Comparison of ENCODE assay signal across 17 mouse cellular contexts in genomic region chr2:93448774-93449173, GRCm38 (mm10). TPM values are rescaled to one million over a fixed set of nuclear protein-coding genes. Genes with fewer than 3 reads are reported as not detected.
DNase-seq lines count a peak whose midpoint lies in the region; ATAC-seq and TF ChIP-seq lines count a peak whose summit lies in the region.
"Had no signal": no experiment of that assay in that cellular context is flagged by ENCODE, and none has a peak within 500 bp of the region (broad histone marks: within the 10 kb centered on the region; RNA-seq: fewer than 3 reads in every experiment).

No protein-coding gene starts in this region.

- no peak for TF ChIP-seq EP300 in MEL (IDR thresholded peaks at IDR 0.05; ENCODE audit: low read depth in 1 of 2, low read length in 2 of 2)
- TF ChIP-seq EP300 in liver, embryonic 14.5 days (IDR thresholded peaks at IDR 0.05; ENCODE audit: low read depth): no peak

- WGBS in liver, embryonic 12.5 days (ENCODE audit: insufficient replicate concordance): 59% methylated on average over 5 of the region's 5 CpGs
- WGBS in liver, embryonic 14.5 days (ENCODE audit: insufficient replicate concordance): 57% methylated on average over 5 of the region's 5 CpGs
- WGBS in heart, embryonic 12.5 days: 62% methylated on average over 5 of the region's 5 CpGs

- no peak for DNase-seq in liver
- peak; percentile 42 for DNase-seq in CD4-positive helper T cell, adult 2 months (ENCODE audit: low read depth, low spot score)
- DNase-seq in MEL (ENCODE audit: low read depth, low spot score): peak; percentile 45
- DNase-seq in liver, embryonic 14.5 days (ENCODE audit: low read depth in 3 of 3, low spot score in 3 of 3): no peak
- DNase-seq in layer of hippocampus, adult 2 months (ENCODE audit: low spot score in 2 of 2): no peak
- no peak for DNase-seq in embryo, embryonic 10 days (ENCODE audit: low spot score)
- DNase-seq: adrenal gland, adult 8-10 months; cerebellum, adult 11 months; cerebellum, postnatal 10 days; gastrocnemius, postnatal 25 days; heart, adult 2 months; midbrain, embryonic 14.5 days had no signal

- no peak for TF ChIP-seq CTCF in MEL (IDR thresholded peaks at IDR 0.05 in 2 of 3, conservative IDR thresholded peaks at IDR 0.05 in 1 of 3; ENCODE audit: control insufficient read depth in 1 of 3, insufficient read depth in 1 of 3, low read depth in 2 of 3, low read length in 3 of 3, poor library complexity in 1 of 3, severe bottlenecking in 1 of 3)
- no peak for TF ChIP-seq CTCF in liver, embryonic 14.5 days (IDR thresholded peaks at IDR 0.05; ENCODE audit: low read depth)
- TF ChIP-seq CTCF in layer of hippocampus, adult 2 months (conservative IDR thresholded peaks at IDR 0.05): no peak

- ATAC-seq in liver, embryonic 12.5 days: no peak
- ATAC-seq in liver, embryonic 14.5 days (ENCODE audit: insufficient read depth): no peak
- no peak for ATAC-seq in heart, embryonic 12.5 days (ENCODE audit: insufficient number of reproducible peaks, low FRiP score)
- ATAC-seq: Patski had no signal

- H3K9me3 ChIP-seq in liver, embryonic 12.5 days (replicated peaks): no peaks in the 10 kb centered on the region
- H3K9me3 ChIP-seq in MEL (replicated peaks; ENCODE audit: insufficient read depth, low read length): no peaks in the 10 kb centered on the region
- H3K9me3 ChIP-seq in liver, embryonic 14.5 days (ENCODE audit: control insufficient read depth, low read length): no peaks in the 10 kb centered on the region
- H3K9me3 ChIP-seq in heart, embryonic 12.5 days (replicated peaks): no peaks in the 10 kb centered on the region
- H3K9me3 ChIP-seq: forebrain, embryonic 12.5 days; kidney, embryonic 15.5 days had no signal

- peak overlapping the region; percentile 64 for H3K9ac ChIP-seq in liver, embryonic 12.5 days
- H3K9ac ChIP-seq in MEL (ENCODE audit: control insufficient read depth, low read depth, low read length, poor library complexity, severe bottlenecking): 0 out of 2 replicates have a peak overlapping the region, but pooled peaks have one; percentile 7
- peak overlapping the region; percentile 74 for H3K9ac ChIP-seq in liver, embryonic 14.5 days (replicated peaks)
- H3K9ac ChIP-seq in heart, embryonic 12.5 days: no peak overlapping the region
- H3K9ac ChIP-seq: kidney, embryonic 15.5 days had no signal

- no peak for TF ChIP-seq RAD21 in MEL (IDR thresholded peaks at IDR 0.05; ENCODE audit: low read depth, low read length)

- no peaks in the 10 kb centered on the region; the same call in 1 of the 2 replicates for H3K27me3 ChIP-seq in liver, embryonic 12.5 days (replicated peaks)
- H3K27me3 ChIP-seq in MEL (ENCODE audit: control insufficient read depth in 1 of 2, insufficient read depth in 2 of 2, low read length in 2 of 2): no peaks in the 10 kb centered on the region
- H3K27me3 ChIP-seq in liver, embryonic 14.5 days (ENCODE audit: control insufficient read depth, insufficient read depth, low read length): no peaks in the 10 kb centered on the region
- H3K27me3 ChIP-seq in heart, embryonic 12.5 days (replicated peaks): no peaks in the 10 kb centered on the region
- H3K27me3 ChIP-seq: forebrain, embryonic 12.5 days; kidney, embryonic 15.5 days; Patski had no signal

- H3K4me2 ChIP-seq in liver, embryonic 12.5 days: peak overlapping the region; percentile 61
- peak overlapping the region; percentile 69 for H3K4me2 ChIP-seq in liver, embryonic 14.5 days (ENCODE audit: low read depth)
- H3K4me2 ChIP-seq in heart, embryonic 12.5 days: no peak overlapping the region
- H3K4me2 ChIP-seq: forebrain, embryonic 12.5 days; kidney, embryonic 15.5 days had no signal

- H3K4me3 ChIP-seq in liver, embryonic 12.5 days: no peak overlapping the region
- no peak overlapping the region for H3K4me3 ChIP-seq in MEL (ENCODE audit: control insufficient read depth in 1 of 2, insufficient read depth in 1 of 2, low read depth in 2 of 2, low read length in 2 of 2)
- H3K4me3 ChIP-seq in liver, embryonic 14.5 days (ENCODE audit: insufficient read depth in 1 of 2, low read depth in 2 of 2, low read length in 2 of 2): no peak overlapping the region
- H3K4me3 ChIP-seq in heart, embryonic 12.5 days: no peak overlapping the region
- no peak overlapping the region for H3K4me3 ChIP-seq in layer of hippocampus, adult 2 months
- H3K4me3 ChIP-seq: forebrain, embryonic 12.5 days; heart, adult 2 months; kidney, embryonic 15.5 days had no signal

- H3K27ac ChIP-seq in liver, embryonic 12.5 days: peak overlapping the region; percentile 92
- peak overlapping the region; percentile 17; the same call in 1 of the 2 replicates for H3K27ac ChIP-seq in MEL (ENCODE audit: control insufficient read depth, low read depth, low read length)
- H3K27ac ChIP-seq in liver, embryonic 14.5 days: peak overlapping the region; percentile 94
- no peak overlapping the region for H3K27ac ChIP-seq in heart, embryonic 12.5 days (ENCODE audit: poor library complexity, severe bottlenecking)
- no peak overlapping the region for H3K27ac ChIP-seq in layer of hippocampus, adult 2 months
- H3K27ac ChIP-seq: forebrain, embryonic 12.5 days; heart, adult 2 months; kidney, embryonic 15.5 days had no signal

- H3K79me2 ChIP-seq in MEL (ENCODE audit: control insufficient read depth, insufficient read depth, low read length, poor library complexity): no peaks in the 10 kb centered on the region

- no peak for TF ChIP-seq POLR2A in MEL (IDR thresholded peaks at IDR 0.05; ENCODE audit: control insufficient read depth in 1 of 2, insufficient read depth in 1 of 2, low read depth in 1 of 2, low read length in 2 of 2, poor library complexity in 1 of 2)

- peaks cover 99% of the 10 kb centered on the region for H3K4me1 ChIP-seq in liver, embryonic 12.5 days
- H3K4me1 ChIP-seq in MEL (ENCODE audit: control insufficient read depth in 1 of 2, insufficient read depth in 2 of 2, low read length in 2 of 2): peaks cover 20 to 34% of the 10 kb centered on the region in 2 experiments
- peaks cover 74 to 78% of the 10 kb centered on the region in 2 experiments for H3K4me1 ChIP-seq in liver, embryonic 14.5 days (replicated peaks; ENCODE audit: control insufficient read depth in 2 of 2, insufficient read depth in 2 of 2, low read length in 1 of 2)
- peaks cover 23% of the 10 kb centered on the region for H3K4me1 ChIP-seq in heart, embryonic 12.5 days (replicated peaks)

- H3K36me3 ChIP-seq in liver, embryonic 12.5 days: peaks cover 9% of the 10 kb centered on the region; the same call in 1 of the 2 replicates
- H3K36me3 ChIP-seq in MEL (ENCODE audit: control insufficient read depth in 1 of 2, insufficient read depth in 2 of 2, low read length in 2 of 2): peaks cover 3 to 27% of the 10 kb centered on the region in 2 experiments; a peak in 3 of 4 replicates
- H3K36me3 ChIP-seq in liver, embryonic 14.5 days (replicated peaks; ENCODE audit: control insufficient read depth, insufficient read depth, low read depth): peaks cover 24% of the 10 kb centered on the region
- no peaks in the 10 kb centered on the region for H3K36me3 ChIP-seq in heart, embryonic 12.5 days
- H3K36me3 ChIP-seq: forebrain, embryonic 12.5 days; kidney, embryonic 15.5 days had no signal

TF ChIP-seq in MEL, 35 proteins besides CTCF, POLR2A, EP300 and RAD21:
- TF ChIP-seq KAT2A (conservative IDR thresholded peaks at IDR 0.05; ENCODE audit: low read depth, low read length): no peak
- TF ChIP-seq ETS1 (IDR thresholded peaks at IDR 0.05; ENCODE audit: low read depth, low read length): peak; percentile 82
- peak; percentile 65 for TF ChIP-seq SIN3A (IDR thresholded peaks at IDR 0.05; ENCODE audit: low read length)

RNA-seq across cellular contexts. Expression of gene Cd82, which starts 14.2 kb away (rescaled TPM):
- polyA plus RNA-seq in liver, embryonic 12.5 days (2016; fragmentation: Nextera tagmentation; extraction: Ambion mirVana): 46.2 and 49.4 TPM in 2 replicates
- 24.4 and 37.6 TPM in 2 replicates for total RNA-seq in MEL (2012; rRNA removed)
- polyA plus RNA-seq in MEL (2012; ENCODE audit: insufficient read depth in 1 of 2, insufficient read length in 2 of 2, low read depth in 1 of 2, low replicate concordance in 2 of 2, missing spikeins in 1 of 2): 10 to 100 TPM in 1 of 2 experiments, not detected in 1; 59.7 TPM
- 61.6 and 72.2 TPM in 2 replicates for polyA plus RNA-seq in liver, embryonic 14.5 days (2012; rRNA removed)
- 58.6 and 63.1 TPM in 2 replicates for polyA plus RNA-seq in liver, embryonic 14.5 days (2014; fragmentation: Nextera tagmentation; extraction: Ambion mirVana)
- 18.3 and 19.6 TPM in 2 replicates for polyA plus RNA-seq in heart, embryonic 12.5 days (2016; fragmentation: Nextera tagmentation; extraction: Ambion mirVana)
- 10 to 100 TPM; 17.2 to 17.9 TPM for total RNA-seq in layer of hippocampus, adult 2 months (2021)

Comparison
In these comparisons a context has a peak if more than half of its experiments do, and no peak if none do; other contexts are left out.
1. H3K27ac ChIP-seq: peak in liver, embryonic 12.5 days (single experiment), MEL (single experiment) and liver, embryonic 14.5 days (single experiment); none in heart, embryonic 12.5 days (single experiment) and layer of hippocampus, adult 2 months (single experiment).
2. DNase-seq: peak in CD4-positive helper T cell, adult 2 months (single experiment) and MEL (single experiment); none in liver (single experiment), liver, embryonic 14.5 days (0 of 3), layer of hippocampus, adult 2 months (0 of 2) and embryo, embryonic 10 days (single experiment).